Mouse (Mus musculus) CD8-positive naive resting alpha-beta T cell, adult 2 months (primary cell): ENCODE results near the gene Dusp22.

Experiments
- DNase-seq, 2 experiments: peaks; one replicate each; pipeline ENCODE4 v3.0.0; 2022; ENCODE audit warnings: low read depth in 2 of 2, low spot score in 2 of 2

The Dusp22 gene

DNA sequence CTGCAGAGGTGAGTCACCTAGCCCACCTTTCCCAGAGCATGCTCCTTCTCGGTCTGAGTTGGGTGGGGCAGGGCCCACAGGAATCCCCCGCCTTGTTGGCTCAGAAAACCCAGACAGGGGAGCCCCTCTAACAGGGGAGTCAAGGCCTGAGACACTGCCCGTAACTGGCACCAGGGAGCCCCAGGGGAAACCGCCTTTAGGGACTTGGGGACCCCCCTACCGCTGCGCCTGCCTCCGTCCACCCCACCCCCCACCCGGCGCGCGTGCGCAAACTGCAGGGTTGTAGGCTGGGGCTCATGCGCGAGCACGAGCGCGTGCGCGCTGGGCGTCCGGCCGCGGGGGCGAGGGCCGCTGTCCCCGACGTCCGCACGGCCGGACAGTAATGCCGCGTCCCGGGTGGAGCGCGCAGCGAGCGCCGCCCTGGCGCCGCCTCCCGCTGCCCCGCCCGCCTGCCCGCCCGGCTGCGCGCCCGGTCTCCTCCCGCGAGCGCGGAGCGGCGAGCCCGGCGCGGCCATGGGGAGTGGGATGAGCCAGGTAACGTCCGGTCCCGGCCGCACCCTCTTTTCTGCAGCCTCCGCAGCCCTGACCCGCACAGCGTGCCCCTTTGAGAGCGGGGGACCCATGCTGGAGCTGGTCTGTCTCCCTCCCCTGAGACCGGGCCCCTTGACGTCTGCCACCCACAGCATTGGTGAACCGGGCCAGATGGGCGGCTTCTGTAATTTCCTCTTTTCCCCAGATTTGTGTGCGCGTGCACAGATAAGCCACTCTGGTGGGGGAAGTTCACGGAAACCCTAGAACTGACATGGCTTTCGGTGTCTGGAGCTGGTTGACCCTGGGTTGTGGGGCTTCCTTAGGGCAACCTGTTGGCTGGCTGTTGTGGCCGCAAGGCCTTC is at the start of gene Dusp22:
Gene Dusp22, plus strand, starts transcription at position 387 of the 893 bp plus-strand sequence.
- DNase-seq = peak; percentile 35 to 54

DNA sequence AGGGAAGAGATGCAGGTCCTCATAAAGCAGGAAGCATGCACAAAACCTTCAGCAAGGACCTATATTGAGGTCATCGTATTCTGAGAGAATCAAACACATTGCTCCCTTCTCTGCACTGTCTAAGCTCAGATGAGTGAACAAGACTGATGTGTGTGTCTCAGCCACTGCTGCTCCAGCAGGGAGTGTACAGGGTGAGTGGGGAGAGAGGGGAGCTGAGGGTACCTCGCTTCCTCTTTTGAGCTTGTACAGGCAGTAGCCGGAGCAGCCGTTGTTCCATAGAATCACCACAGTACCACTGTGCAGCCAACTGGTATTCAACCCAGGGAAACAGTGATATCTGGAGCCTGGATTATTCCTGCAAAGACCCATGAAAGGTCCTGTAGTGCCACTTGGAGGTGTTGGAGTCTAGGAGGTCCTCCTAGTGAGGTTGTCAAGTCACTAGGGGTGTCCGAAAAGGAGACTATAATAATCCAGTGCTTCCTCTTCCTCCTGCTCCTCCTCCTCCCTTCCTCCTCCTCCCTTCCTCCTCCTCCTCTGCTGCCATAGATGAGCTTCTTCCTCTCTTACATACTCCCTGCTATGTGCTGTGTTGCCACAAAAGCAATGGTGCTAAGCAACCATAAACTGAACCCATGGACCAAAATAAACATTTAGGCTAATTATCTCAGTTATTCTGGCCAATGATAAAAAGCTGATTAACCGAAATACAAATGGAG is 47.6 kb upstream of the Dusp22 start:
- no peak for DNase-seq

DNA sequence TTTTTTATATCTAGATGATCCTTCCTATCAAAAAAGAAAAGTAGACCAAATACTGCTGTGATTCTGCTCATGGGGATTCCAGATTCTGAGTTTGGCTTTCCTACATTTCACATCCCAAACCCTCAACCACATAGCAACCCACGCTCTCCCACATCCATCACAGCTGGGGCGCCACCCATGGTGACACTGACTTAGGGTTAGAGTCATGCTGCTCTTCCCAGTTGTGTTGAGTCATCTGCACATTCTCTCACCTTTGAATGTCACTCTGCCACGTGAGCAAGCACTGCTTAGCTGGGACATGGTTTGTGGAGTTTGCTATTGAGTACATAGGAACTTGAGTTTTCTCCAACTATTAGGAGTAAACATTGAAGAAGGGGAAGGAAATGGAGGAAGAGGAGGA is 40.1 kb upstream of the Dusp22 start:
- no peak for DNase-seq

DNA sequence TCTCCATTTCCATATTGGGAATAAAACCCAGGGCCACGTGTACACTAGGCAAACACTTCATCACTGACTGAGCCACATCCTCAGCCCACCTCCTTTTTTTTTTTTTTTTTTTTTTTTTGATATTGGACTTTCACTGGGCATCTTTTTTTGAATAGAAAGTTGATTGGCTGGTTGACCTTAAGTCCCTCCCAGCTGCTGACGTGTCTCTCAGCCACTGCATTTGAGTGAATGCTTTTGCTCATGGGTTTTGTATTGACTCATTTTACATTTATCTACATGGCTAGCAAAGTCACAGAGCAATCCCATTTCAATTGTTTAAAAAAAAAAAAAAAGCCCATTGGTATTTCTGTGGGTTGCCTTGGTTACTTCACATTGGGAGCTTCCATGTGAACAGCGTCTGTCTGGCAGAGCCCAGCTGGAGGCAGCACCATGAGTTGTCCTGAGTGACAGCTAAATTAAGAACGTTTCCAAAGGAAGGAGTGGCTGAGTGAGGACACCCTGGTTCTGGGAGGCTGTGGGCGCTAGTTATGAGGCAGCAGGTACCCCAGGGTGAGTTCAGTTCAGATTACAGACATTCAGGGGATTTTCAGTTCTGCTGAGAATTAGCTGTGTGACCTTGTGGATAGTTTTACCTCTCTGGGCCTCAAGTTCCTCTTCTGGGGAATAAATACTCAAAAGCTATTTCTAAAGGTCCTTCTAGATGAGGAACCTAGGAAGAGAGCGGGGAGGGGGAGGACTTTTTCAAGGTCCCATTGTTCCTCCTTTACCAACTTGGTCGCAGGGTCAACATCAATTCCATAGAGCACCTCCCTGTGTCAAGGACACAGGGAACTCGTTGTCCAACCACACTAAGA is 31.4 kb upstream of the Dusp22 start:
- DNase-seq = no peak

DNA sequence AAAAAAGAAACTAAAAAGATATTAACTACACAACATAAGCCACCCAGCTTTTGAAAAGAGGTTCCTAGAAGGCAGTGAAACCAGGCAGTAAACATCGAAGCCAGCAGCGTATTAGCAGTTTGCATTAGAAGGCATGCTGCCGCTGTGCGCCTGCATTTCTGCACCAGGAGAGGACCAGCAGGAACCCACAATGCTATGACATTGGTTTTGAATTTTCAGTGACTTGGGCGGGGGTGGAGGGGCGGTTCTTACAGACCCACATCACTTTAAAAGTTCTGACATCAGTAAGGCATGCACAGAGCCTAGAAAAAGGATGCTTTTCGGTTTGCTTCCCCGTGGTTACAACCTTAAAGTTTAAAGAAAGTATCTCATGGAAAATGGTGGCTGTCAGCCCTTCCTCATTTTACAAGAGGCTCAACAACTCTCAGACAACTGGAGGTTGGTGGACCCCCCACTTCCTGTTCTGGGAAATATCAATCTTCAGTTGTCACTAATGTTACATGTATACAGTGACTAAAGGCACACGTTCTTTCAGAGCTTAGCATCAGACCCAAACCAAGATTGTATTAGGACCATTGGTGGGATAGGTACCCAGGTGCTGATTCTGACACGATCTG is 29.9 kb upstream of the Dusp22 start:
- DNase-seq = peak in 1 of 2 experiments; percentile 10

DNA sequence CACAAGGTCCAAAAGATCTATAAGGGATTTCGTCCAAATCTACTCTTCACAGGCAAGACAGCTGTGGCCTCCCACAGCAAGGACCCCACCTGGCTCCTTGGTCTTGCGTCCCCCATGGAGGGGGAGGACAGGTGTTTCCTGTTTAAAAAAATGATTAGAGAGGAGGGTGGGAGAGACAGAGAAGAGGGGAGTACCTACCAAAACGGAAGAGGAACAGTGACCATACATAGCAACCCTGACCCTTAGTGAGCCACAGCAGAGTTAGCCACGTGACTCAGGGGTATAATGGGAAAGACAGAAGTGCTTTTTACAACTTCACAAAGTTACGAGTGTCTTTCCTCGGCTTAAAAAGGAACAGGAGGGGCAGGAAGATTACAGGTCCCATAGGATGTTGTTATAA is 26.8 kb upstream of the Dusp22 start:
- DNase-seq = no peak

DNA sequence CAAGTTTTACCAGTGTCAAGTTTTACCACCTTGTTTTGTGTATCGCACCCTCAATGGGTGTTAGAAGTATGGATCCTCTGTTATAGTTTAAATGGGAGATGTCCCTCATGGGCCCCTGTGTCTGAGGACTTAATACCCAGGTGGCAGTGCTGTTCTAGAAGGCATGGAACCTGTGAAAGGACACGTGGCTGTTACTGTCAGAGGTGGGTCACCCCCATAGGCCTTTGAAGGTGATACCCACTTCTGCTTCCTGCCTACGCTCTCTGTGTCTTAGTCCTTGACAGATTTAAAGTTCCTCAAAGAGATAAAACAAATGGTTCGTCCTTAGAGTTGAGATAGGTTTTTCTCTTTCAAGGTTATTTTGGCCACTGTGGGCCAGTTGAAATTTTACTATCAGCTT is 23.3 kb upstream of the Dusp22 start:
- peak in 1 of 2 experiments; percentile 12 for DNase-seq

DNA sequence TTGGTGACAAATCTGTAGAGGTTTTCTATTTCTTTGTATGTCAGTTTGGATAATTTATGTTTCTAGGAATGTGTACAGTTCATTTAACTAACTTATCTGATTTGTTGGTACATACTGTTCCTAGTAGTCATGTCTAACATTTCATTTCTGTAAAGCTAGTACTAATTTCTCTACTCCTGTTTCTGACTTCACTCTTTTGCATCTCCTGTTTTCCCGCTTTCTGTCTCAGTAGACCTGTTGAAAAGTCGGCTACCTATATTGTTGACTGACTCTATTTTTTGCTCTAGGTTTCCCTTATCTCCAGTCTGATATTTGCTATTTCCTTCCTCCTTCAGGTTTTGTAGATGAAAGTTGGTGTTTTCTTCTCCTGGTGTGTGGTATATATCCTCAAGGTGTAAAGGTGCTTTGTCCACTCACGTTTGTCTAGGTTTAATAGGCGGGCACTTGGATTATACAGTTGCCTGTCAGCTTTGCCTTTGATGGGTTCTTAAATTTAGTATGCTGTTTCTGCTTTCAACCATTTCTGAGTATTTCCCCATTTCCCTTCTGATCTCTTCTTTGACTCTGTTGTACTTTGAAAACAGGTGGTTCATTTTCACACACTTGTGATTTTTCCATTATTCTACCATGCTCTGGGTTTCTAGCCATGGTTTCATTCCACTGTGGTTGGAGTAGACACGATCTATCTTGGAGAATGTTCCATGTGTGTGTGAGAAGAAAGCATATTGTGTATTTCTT is 21.3 kb upstream of the Dusp22 start:
- DNase-seq = no peak

DNA sequence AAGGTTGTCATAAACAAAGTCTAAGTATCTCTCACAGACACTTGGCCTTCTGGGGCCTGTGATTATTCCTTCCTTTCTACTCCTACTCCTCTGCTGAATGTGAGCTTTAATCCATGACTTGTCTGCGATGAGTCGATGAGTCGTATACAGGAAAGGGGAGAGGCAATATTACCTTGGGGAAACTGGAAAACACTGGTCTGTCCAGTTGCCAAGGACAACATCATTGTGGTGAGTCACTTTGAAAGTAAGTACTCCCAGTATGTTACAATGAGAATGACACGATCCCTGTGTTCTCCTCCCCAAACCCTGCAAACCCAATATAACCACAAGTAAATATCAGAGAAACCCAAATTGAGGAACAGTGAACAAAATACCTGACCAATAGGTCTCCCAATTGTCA is 17.7 kb upstream of the Dusp22 start:
- no peak for DNase-seq

DNA sequence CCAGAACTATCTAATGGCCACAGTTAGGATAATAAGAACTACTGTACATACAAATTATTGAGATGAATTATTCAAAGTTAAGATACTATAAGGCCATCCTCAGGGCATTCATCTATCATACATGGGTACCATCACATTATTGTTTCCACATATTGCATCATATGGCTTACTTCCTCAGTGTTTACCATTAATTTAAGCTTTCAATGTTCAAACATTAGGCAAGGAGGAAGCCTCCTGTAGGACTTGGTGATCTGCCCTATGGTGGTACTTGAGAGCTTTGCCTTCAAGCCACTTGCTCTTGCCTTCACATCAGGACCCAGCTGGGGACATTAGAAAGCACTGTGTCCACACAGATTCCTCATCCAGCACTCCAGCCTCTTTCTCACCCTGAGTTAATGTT is 11.3 kb upstream of the Dusp22 start:
- no peak for DNase-seq

DNA sequence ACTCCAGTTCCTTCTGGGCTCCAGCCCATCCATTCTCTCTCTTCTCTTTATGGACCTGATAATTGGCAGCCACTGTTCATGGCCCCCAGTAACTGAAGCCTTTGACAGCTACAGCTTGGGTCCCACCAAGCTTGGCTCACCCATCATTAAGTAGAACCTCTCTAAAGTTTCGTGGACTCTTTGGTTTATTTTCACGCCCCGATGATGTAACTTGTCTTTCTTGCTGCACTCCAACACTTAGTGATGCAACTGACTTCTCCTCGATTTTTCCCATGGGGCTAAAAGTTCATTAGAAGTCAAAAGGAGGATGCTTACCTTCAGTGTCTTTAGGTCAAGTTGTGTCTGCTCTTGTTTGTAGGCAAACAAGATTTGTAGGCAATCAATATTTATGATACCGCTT is 10.6 kb upstream of the Dusp22 start:
- DNase-seq = no peak

DNA sequence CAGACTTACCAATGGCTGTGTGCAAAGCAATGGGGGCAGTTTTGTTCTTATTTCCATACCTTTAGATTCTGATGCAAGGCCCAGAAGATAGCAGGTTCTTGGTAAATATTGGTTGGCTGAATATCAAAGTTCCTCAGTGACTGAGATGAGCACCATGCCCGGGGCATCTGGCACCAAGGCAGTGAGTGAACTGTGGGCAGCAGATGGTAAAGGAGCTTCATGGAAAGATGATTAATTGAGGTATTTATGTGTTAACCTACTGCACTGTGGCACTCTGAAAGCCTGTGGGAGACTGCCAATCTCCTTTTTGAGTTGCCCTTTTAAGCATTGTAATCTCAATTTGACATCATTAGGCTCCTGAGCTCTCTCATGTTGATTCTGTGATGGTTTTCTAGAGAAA is 9.1 kb upstream of the Dusp22 start:
- DNase-seq = no peak

DNA sequence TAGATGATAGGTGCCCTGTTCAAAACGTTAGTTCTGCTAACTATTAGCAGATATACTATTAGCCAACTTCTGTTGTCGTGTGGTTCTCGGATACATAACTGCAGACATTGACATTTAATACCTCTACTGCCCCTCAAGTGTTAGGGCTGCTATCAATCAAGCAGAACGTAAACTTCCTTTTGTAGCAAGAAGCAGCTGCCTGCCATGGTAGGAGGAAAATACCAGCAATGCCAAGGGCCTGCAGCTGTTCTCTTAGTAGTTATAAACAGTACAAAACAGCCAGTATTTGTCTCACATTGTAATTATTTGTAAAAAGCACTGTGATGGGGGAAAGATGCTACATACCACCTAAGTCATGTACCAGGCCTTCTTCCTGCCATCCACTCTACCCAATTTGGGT is 6.7 kb upstream of the Dusp22 start:
- DNase-seq = no peak

DNA sequence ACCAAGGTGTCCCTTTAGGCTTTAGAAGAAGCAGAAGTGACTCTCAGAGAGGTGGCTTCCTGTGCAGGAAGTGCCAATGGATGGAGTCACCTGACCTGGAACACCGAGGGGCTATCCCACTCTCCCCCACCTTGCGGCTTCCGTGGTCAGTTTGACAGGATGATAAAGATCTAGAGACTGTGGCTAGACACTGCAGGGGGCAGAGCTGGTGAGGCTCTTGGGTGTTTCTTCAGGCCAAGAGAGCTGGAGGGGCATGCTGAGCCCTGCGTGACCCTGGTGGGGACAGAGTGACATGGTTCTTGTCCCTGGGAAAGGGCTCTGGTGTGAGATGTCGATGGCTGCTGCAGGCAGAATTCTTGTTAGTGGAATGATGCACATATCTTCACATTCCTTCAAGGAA is 5.3 kb upstream of the Dusp22 start:
- no peak for DNase-seq

DNA sequence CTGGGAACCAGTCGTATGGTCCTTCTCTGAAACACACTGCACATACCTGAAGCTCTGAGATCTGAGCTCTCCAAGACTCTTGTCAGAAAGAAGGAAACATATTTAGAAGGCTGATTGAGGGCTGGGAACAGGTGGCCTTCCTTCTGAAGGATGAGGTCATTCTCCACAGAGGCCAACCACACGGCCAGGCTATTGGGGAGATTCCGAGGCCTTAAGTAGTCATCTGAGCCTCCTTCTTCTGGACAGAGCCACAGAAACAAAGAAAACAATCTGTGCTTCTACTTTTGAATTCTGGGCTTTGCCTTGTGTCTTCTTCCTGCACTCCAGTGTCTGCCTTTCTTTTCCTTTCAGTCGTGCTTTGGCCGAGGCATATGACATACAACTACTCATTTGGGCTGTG is 2.9 kb upstream of the Dusp22 start:
- no peak for DNase-seq

DNA sequence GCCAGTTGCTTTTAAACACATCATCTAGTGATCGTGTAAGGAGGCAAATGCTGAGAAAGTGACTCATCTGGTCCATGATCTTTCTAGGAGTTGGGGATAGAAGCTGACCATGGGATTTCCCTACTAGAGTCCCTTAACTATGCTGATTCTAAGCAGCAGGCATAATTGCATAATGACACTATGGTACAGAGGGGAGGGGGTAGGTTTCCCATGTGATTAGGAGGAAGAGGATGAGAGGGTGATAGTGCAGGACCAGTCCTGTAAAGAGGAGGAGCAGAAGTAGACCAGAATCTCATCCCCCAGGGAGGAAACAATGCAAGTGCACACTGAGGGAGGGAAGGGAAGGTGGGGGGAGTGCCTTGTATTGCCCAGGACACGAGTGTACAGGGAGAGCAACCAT is 2.0 kb upstream of the Dusp22 start:
- no peak for DNase-seq

DNA sequence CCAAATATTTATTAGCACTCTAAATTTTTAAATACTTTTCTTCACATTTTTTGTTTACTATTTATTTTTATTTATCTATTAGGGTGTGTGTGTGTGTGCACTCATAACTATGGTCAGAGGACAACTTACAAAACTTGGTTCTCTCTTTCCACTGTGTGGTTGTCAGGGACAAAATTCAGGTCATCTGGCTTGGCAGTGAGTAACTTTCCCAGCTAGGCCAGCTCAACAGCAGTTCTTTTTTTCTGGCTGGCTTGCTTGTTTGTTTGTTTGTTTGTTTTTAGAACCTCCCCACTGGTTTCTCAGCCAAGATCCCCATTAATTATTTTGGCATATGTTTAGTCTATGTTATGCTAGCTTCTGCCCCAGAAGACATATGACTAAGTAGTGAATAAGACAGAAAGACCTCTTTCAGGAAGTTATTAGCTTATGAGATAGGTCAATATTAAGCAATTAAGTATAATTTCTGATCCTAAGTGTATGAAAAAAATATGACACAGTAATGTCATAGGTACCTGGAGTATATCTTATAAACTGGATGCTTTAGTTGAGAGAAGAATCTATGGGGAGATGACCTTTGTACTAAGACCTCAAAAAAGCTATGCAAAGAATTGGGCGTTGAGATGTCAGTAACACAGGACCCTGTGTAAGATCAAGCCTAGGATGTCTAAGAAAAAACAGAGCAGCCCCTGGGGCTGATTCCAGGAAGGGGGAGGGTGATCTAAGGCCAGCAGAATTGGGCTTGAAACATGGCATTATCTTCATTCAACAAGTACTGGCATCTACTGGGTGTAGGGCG is 1.4 kb upstream of the Dusp22 start:
- DNase-seq = no peak

DNA sequence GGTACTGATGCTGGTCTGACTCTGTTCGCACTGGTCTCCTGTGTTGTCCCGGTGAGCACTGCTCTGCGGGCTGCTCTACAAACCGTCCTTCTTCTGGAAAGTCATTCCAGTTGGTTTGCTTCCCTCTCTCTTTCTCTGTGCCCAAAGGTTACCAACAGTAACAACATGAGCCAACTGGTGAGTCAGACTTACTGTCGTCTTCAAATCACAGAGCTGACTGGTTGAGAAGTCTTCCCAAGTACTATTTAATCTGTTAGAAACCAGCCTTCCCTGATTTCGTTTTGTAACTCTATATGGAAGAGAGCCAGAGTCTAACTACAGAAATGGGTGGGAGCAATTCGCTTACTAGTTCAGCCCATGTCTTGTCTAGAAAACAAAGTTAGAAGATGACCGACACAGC is 5.5 kb downstream of the Dusp22 start:
- no peak for DNase-seq

DNA sequence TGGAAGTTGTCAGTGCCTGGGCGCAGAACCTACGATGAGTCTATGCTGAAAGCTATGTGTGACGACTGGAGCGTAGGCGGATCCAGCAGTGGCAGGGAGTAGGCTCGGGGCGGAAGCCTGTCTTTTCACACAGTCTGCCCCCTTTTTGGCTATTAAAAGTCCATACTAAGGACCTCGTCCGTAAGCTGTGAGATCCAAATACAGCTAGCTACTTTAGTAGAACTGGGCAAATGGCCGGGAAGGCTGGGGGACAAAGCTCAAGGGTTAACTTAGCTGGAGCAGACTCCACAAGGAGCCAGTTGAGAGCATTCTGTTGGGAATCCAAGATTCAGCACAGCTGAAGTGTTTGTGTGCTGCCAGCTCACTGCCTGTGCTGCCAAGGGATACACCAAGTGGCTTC is 6.7 kb downstream of the Dusp22 start:
- DNase-seq = no peak

DNA sequence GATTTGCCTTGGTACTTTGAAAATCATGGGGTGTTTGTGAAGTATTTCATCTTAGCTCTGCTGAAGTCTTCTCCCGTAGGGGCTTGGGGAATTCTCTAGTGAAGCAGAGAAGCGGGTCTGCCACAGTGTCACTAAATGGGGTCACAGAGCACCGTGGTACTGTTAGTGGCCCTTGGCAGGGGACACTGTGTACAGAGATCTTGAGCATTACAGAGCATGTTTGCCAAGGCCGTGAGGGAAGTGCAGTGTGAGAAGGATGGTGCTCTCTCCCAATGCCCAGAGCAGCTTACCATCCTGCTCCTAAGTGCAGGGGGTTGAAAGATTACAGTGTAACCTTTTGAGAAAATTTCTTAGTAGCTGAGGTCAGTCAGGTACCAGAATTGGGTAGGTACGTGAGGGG is 8.5 kb downstream of the Dusp22 start:
- DNase-seq = no peak
